Mouse (Mus musculus) c-Kit-positive CD71-negative TER-119-negative erythroid progenitor cells, embryonic 14.5 days (primary cell): ENCODE measurements around the gene Defb39.

Experiments used
- DNase-seq: peaks from one replicate; pipeline ENCODE4 v3.0.0-alpha.2; 2013; ENCODE audit warnings: low read depth

The Defb39 gene

GRCm38 (mm10) chr8:19064710-19065109, at the start of gene Defb39:
Gene Defb39 (minus strand): TSS chr8:19064810.
- no peak for DNase-seq

GRCm38 (mm10) chr8:19066013-19066412, 1.4 kb upstream of the Defb39 start:
- no peak for DNase-seq

GRCm38 (mm10) chr8:19062891-19063290, 1.7 kb downstream of the Defb39 start:
- DNase-seq, result no peak

- no peak for DNase-seq
Observed at GRCm38 (mm10) chr8:19045242-19045641, 19.4 kb downstream of the Defb39 start.

- no peak for DNase-seq
Observed at GRCm38 (mm10) chr8:19026466-19026865, 38.1 kb downstream of the Defb39 start, which contains the start of gene Defb38. Gene Defb38 (minus strand): TSS chr8:19026566.
